Mouse (Mus musculus) frontal cortex, adult 2 months (tissue): ENCODE measurements around the gene Hoxa5. TPM values are rescaled to one million over a fixed set of nuclear protein-coding genes. Genes with fewer than 3 reads are reported as not detected.
A peak's percentile ranks its signal among the peaks of the same experiment; 100 is the strongest.

Source experiments
- DNase-seq, 2 experiments: peaks; one replicate each; pipeline ENCODE4 v3.0.0; 2022; ENCODE audit warnings: low spot score in 1 of 2; ENCODE audit errors: extremely low spot score in 1 of 2
- polyA plus RNA-seq: library from polyadenylated mRNA; depleted of rRNA; stranded (reverse); fragments of >200 nt; gene quantifications from 2 replicates; pipeline ENCODE4 v1.2.3, GENCODE M21; 2012

Hoxa5 gene
- polyA plus RNA-seq, 1 experiment, result not detected

GRCm38 (mm10) chr6:52202362-52203120 lies 1.8 kb downstream of the Hoxa5 start:
- no peak for DNase-seq

- DNase-seq, result no peak
Measured at GRCm38 (mm10) chr6:52201269-52201668, 3.1 kb downstream of the Hoxa5 start.

- DNase-seq, result no peak
Measured at GRCm38 (mm10) chr6:52200751-52201250, 3.6 kb downstream of the Hoxa5 start.

GRCm38 (mm10) chr6:52200073-52200750 lies 4.2 kb downstream of the Hoxa5 start:
- DNase-seq, result no peak

GRCm38 (mm10) chr6:52197271-52197670 lies 7.1 kb downstream of the Hoxa5 start:
- peak in 1 of 2 experiments; percentile 20 for DNase-seq

GRCm38 (mm10) chr6:52196811-52197210 lies 7.6 kb downstream of the Hoxa5 start:
- no peak for DNase-seq

- no peak for DNase-seq
Measured at GRCm38 (mm10) chr6:52194690-52195089, 9.7 kb downstream of the Hoxa5 start.

GRCm38 (mm10) chr6:52191860-52192550 lies 12.4 kb downstream of the Hoxa5 start:
- DNase-seq, result no peak

- DNase-seq, result no peak
Measured at GRCm38 (mm10) chr6:52190906-52191810, 13.2 kb downstream of the Hoxa5 start, which contains the start of gene Hoxa4. Gene Hoxa4 (minus strand): TSS chr6:52191753.

- no peak for DNase-seq
Measured at GRCm38 (mm10) chr6:52190410-52190809, 14.0 kb downstream of the Hoxa5 start.

- DNase-seq, result no peak
Measured at GRCm38 (mm10) chr6:52189909-52190308, 14.5 kb downstream of the Hoxa5 start.

- DNase-seq, result no peak
Measured at GRCm38 (mm10) chr6:52189172-52189591, 15.2 kb downstream of the Hoxa5 start.

GRCm38 (mm10) chr6:52186500-52186899 lies 17.9 kb downstream of the Hoxa5 start:
- DNase-seq, result no peak

- no peak for DNase-seq
Measured at GRCm38 (mm10) chr6:52185834-52186233, 18.6 kb downstream of the Hoxa5 start.

- no peak for DNase-seq
Measured at GRCm38 (mm10) chr6:52185222-52185621, 19.2 kb downstream of the Hoxa5 start.

GRCm38 (mm10) chr6:52184668-52185067 lies 19.7 kb downstream of the Hoxa5 start:
- no peak for DNase-seq

- no peak for DNase-seq
Measured at GRCm38 (mm10) chr6:52183311-52184080, 20.9 kb downstream of the Hoxa5 start.

GRCm38 (mm10) chr6:52182793-52183192 lies 21.6 kb downstream of the Hoxa5 start:
- DNase-seq, result no peak

GRCm38 (mm10) chr6:52182030-52182429 lies 22.4 kb downstream of the Hoxa5 start:
- no peak for DNase-seq
